Mouse (Mus musculus) cerebellum, postnatal 10 days (tissue): Measurements from ENCODE around the gene Galnt11.
"Not testable (repeated sequence)": the region's sequence is repeated elsewhere in the genome, so short reads cannot be mapped to it uniquely, and the experiment has no call there.

Experiments used
- DNase-seq, 2 experiments: peaks; one replicate each; pipeline ENCODE4 v3.0.0; 2021; ENCODE audit warnings: mixed read lengths in 2 of 2

The Galnt11 gene

GRCm38 (mm10) chr5:25221604-25222003 lies at the start of gene Galnt11:
Gene Galnt11 (plus strand): TSS chr5:25221904.
- no peak for DNase-seq

GRCm38 (mm10) chr5:25177937-25178336 lies 43.8 kb upstream of the Galnt11 start:
- DNase-seq, result not testable (repeated sequence)

GRCm38 (mm10) chr5:25178543-25178942 lies 43.2 kb upstream of the Galnt11 start:
- DNase-seq, result not testable (repeated sequence)

- DNase-seq, result peak in 1 of 2 experiments; percentile 8
Observed at GRCm38 (mm10) chr5:25179284-25179683, 42.4 kb upstream of the Galnt11 start.

GRCm38 (mm10) chr5:25179936-25180488 lies 41.7 kb upstream of the Galnt11 start:
- no peak for DNase-seq

- no peak for DNase-seq
Observed at GRCm38 (mm10) chr5:25181004-25181531, 40.6 kb upstream of the Galnt11 start, which contains the start of gene Galntl5. Gene Galntl5 (plus strand): TSS chr5:25181460.

GRCm38 (mm10) chr5:25183595-25183994 lies 38.1 kb upstream of the Galnt11 start:
- no peak for DNase-seq

- DNase-seq, result no peak
Observed at GRCm38 (mm10) chr5:25184594-25184993, 37.1 kb upstream of the Galnt11 start.

GRCm38 (mm10) chr5:25187727-25188126 lies 34.0 kb upstream of the Galnt11 start:
- no peak for DNase-seq

GRCm38 (mm10) chr5:25188802-25189201 lies 32.9 kb upstream of the Galnt11 start:
- DNase-seq, result peak; percentile 14 to 42

- no peak for DNase-seq
Observed at GRCm38 (mm10) chr5:25190521-25190920, 31.2 kb upstream of the Galnt11 start.

- DNase-seq, result no peak
Observed at GRCm38 (mm10) chr5:25211872-25212271, 9.8 kb upstream of the Galnt11 start.

- DNase-seq, result not testable (repeated sequence)
Observed at GRCm38 (mm10) chr5:25213216-25213615, 8.5 kb upstream of the Galnt11 start.

GRCm38 (mm10) chr5:25215006-25215405 lies 6.7 kb upstream of the Galnt11 start:
- DNase-seq, result peak; percentile 42 to 62

- peak; percentile 97 for DNase-seq
Observed at GRCm38 (mm10) chr5:25222752-25223702, 1.3 kb downstream of the Galnt11 start, which contains the start of gene E130116L18Rik. Gene E130116L18Rik (minus strand): TSS chr5:25223153.

- DNase-seq, result not testable (repeated sequence)
Observed at GRCm38 (mm10) chr5:25224377-25224776, 2.7 kb downstream of the Galnt11 start.

GRCm38 (mm10) chr5:25243101-25243500 lies 21.4 kb downstream of the Galnt11 start:
- DNase-seq, result no peak

GRCm38 (mm10) chr5:25245806-25246472 lies 24.2 kb downstream of the Galnt11 start:
- no peak for DNase-seq

- no peak for DNase-seq
Observed at GRCm38 (mm10) chr5:25246473-25246865, 24.8 kb downstream of the Galnt11 start.

GRCm38 (mm10) chr5:25247036-25247435 lies 25.3 kb downstream of the Galnt11 start:
- no peak for DNase-seq

GRCm38 (mm10) chr5:25252423-25252822 lies 30.7 kb downstream of the Galnt11 start:
- DNase-seq, result no peak

- no peak for DNase-seq
Observed at GRCm38 (mm10) chr5:25252825-25253544, 31.3 kb downstream of the Galnt11 start.
